ENCODE assay signal across 5 mouse cellular contexts in the genomic region with DNA sequence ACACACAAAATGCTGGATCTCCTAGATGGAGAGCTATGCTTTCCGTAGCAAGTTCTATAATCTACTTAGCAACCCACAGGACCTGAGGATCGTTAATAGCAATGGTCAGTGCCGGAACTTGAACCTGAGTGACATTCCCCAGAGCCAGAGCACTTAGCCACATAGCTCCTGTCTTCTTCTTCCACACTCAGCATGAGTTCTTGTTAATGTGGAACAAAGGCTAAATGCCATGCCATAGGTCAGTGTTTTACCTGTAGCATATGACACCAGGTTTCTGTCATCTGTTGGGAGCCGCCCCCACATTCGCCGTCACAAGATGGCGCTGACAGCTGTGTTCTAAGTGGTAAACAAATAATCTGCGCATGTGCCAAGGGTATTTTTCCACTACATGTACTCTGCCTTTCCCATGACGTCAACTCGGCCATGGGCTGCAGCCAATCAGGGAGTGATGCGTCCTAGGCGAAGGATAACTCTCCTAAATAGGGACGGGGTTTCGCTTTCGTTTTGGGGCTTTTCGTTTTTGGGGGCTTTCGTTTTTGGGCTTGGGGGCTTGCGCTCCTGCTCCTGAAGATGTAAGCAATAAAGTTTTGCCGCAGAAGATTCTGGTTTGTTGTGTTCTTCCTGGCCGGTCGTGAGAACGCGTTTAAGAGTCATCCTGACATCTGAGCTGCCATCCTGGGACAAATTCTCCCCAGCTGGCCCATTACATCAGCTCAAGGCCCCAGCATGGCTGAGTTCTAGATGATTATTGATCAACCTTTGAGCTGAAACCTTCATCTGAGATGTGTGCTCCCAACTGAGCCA.
DNase-seq lines count a peak whose midpoint lies in the region; ATAC-seq and TF ChIP-seq lines count a peak whose summit lies in the region.
"Not testable (repeated sequence)": the region's sequence is repeated elsewhere in the genome, so short reads cannot be mapped to it uniquely, and the experiment has no call there.

No protein-coding gene starts in this region.

- not testable (repeated sequence) for TF ChIP-seq POLR2A in cortical plate, adult 2 months (IDR thresholded peaks at IDR 0.05; ENCODE audit: extremely low read depth, insufficient read depth, low read length)

- not testable (repeated sequence) for H3K36me3 ChIP-seq in limb, embryonic 11.5 days (ENCODE audit: control insufficient read depth, insufficient read depth, low read length)

- WGBS in limb, embryonic 11.5 days: 94% methylated on average over 21 of the region's 23 CpGs

- H3K4me3 ChIP-seq in cortical plate, adult 2 months (ENCODE audit: insufficient read depth, low read length); left cerebral cortex, adult 2 months; limb, embryonic 11.5 days (ENCODE audit: low read depth, low read length): not testable (repeated sequence)

- peak overlapping the region; percentile 91; the same call in 1 of the 2 replicates for H3K27ac ChIP-seq in cortical plate, adult 2 months (ENCODE audit: insufficient read depth, low read length)
- H3K27ac ChIP-seq in left cerebral cortex, adult 2 months: peak overlapping the region; percentile 82
- H3K27ac ChIP-seq in limb, embryonic 11.5 days (replicated peaks; ENCODE audit: low read depth, low read length): not testable (repeated sequence)

- not testable (repeated sequence) for H3K4me1 ChIP-seq in cortical plate, adult 2 months (ENCODE audit: control insufficient read depth, insufficient read depth, low read length)
- peaks cover 12% of the 10 kb centered on the region for H3K4me1 ChIP-seq in limb, embryonic 11.5 days (ENCODE audit: control insufficient read depth, insufficient read depth, low read length)

- peak; percentile 48 for DNase-seq in MEL-GATA-1-ER (ENCODE audit: extremely low read depth, low read depth)
- peak; percentile 48 for DNase-seq in heart, adult 11 months
- not testable (repeated sequence) for DNase-seq in left cerebral cortex, adult 2 months (ENCODE audit: extremely low spot score in 1 of 2, low spot score in 2 of 2)
- peak; percentile 16 for DNase-seq in limb, embryonic 11.5 days (ENCODE audit: low spot score)

- not testable (repeated sequence) for ATAC-seq in limb, embryonic 11.5 days (ENCODE audit: insufficient number of reproducible peaks, low FRiP score, low TSS enrichment, low read depth)

- H3K9ac ChIP-seq in limb, embryonic 11.5 days (ENCODE audit: low read length): not testable (repeated sequence)

- TF ChIP-seq CTCF in cortical plate, adult 2 months (IDR thresholded peaks at IDR 0.05; ENCODE audit: extremely low read depth, insufficient read depth, low read length); left cerebral cortex, adult 2 months (IDR thresholded peaks at IDR 0.05): not testable (repeated sequence)

- H3K9me3 ChIP-seq in limb, embryonic 11.5 days (ENCODE audit: control insufficient read depth, low read length): not testable (repeated sequence)

- H3K4me2 ChIP-seq in limb, embryonic 11.5 days (ENCODE audit: low read depth, severe bottlenecking): not testable (repeated sequence)

- not testable (repeated sequence) for H3K27me3 ChIP-seq in limb, embryonic 11.5 days (ENCODE audit: control insufficient read depth, insufficient read depth, low read length)

- intact Hi-C loops in left cerebral cortex, adult 2 months (cut with DNase I): loop anchor here (2.0 to 5.0 kb wide), 3 partner anchors 68 to 121 kb away; partner anchors contain the start of gene Mettl24
